Mouse (Mus musculus): ENCODE data around the gene Hnrnpu.

DNA sequence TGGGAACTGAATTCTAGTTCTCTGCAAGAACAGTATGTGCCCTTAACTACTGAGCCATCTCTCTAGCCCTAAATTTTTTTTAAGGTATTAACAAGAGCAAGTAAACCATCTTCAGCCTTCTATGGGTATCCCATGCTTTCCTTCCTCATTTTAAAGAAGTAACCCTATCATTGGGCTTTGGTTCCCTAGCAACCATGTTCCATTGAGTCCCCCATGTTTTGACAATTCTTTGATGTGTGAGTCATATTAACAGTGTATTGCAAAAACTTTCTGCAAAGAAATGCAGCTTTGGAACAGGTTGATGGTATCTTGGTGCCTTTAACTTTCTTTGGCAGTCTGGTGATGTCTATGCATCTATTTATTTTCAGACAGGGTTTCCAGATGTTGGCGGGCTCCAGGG lies 43.5 kb downstream of the Hnrnpu start:
- no peak for TF ChIP-seq POLR2A (IDR thresholded peaks at IDR 0.05; ENCODE audit: borderline replicate concordance, control insufficient read depth, low read depth, low read length)
- no peak for TF ChIP-seq CTCF (IDR thresholded peaks at IDR 0.05; ENCODE audit: control insufficient read depth, insufficient read depth, low read length)

Data from bone marrow, adult 2 months (tissue).